Mouse (Mus musculus): ENCODE measurements around the gene Eogt. TPM values are rescaled to one million over a fixed set of nuclear protein-coding genes. Genes with fewer than 3 reads are reported as not detected.

Gene Eogt
- total and polyA plus RNA-seq, 3 experiments, result 8.7 to 16.1 (median 12.5) TPM

- DNase-seq, result no peak
- no peaks in the 10 kb centered on the region for H3K36me3 ChIP-seq (ENCODE audit: control insufficient read depth, insufficient read depth, low read length)
- H3K4me1 ChIP-seq (ENCODE audit: control insufficient read depth, insufficient read depth, low read length), result no peaks in the 10 kb centered on the region
- H3K27ac ChIP-seq, result no peak overlapping the region
- no peaks in the 10 kb centered on the region for H3K79me2 ChIP-seq (replicated peaks; ENCODE audit: control insufficient read depth, insufficient read depth, low read length)
- intact Hi-C loops (cut with DNase I), result no loop called here
- 17% methylated on average over 15 of the region's 15 CpGs for WGBS
- H3K9ac ChIP-seq (ENCODE audit: low read depth, low read length), result no peak overlapping the region
- TF ChIP-seq POLR2A (IDR thresholded peaks at IDR 0.05; ENCODE audit: insufficient read depth, low read depth, low read length) (no peak), EP300 (IDR thresholded peaks at IDR 0.05; ENCODE audit: insufficient read depth, low read depth, low read length) (no peak), CTCF (IDR thresholded peaks at IDR 0.05) (no peak)
- H3K27me3 ChIP-seq (ENCODE audit: control insufficient read depth, insufficient read depth, low read length), result peaks cover 2% of the 10 kb centered on the region; the same call in 1 of the 2 replicates
- no peak overlapping the region for H3K4me3 ChIP-seq
Measured at GRCm38 (mm10) chr6:97101958-97102702, 46.9 kb downstream of the Eogt start.

- no peak for TF ChIP-seq CTCF (IDR thresholded peaks at IDR 0.05)
- TF ChIP-seq POLR2A (IDR thresholded peaks at IDR 0.05; ENCODE audit: insufficient read depth, low read depth, low read length), result no peak
- no peak for TF ChIP-seq EP300 (IDR thresholded peaks at IDR 0.05; ENCODE audit: insufficient read depth, low read depth, low read length)
- peaks cover 2% of the 10 kb centered on the region; the same call in 1 of the 2 replicates for H3K27me3 ChIP-seq (ENCODE audit: control insufficient read depth, insufficient read depth, low read length)
- H3K79me2 ChIP-seq (replicated peaks; ENCODE audit: control insufficient read depth, insufficient read depth, low read length), result no peaks in the 10 kb centered on the region
- H3K4me3 ChIP-seq, result no peak overlapping the region
- H3K4me1 ChIP-seq (ENCODE audit: control insufficient read depth, insufficient read depth, low read length), result no peaks in the 10 kb centered on the region
- H3K9ac ChIP-seq (ENCODE audit: low read depth, low read length), result no peak overlapping the region
- WGBS, result 14% methylated on average over 12 of the region's 12 CpGs
- no peak for DNase-seq
- intact Hi-C loops (cut with DNase I), result no loop called here
- no peaks in the 10 kb centered on the region for H3K36me3 ChIP-seq (ENCODE audit: control insufficient read depth, insufficient read depth, low read length)
- H3K27ac ChIP-seq, result no peak overlapping the region
Measured at GRCm38 (mm10) chr6:97101190-97101957, 47.6 kb downstream of the Eogt start.

- TF ChIP-seq POLR2A (IDR thresholded peaks at IDR 0.05; ENCODE audit: insufficient read depth, low read depth, low read length), result no peak
- TF ChIP-seq EP300 (IDR thresholded peaks at IDR 0.05; ENCODE audit: insufficient read depth, low read depth, low read length), result no peak
- TF ChIP-seq CTCF (IDR thresholded peaks at IDR 0.05), result no peak
- no peaks in the 10 kb centered on the region for H3K27me3 ChIP-seq (ENCODE audit: control insufficient read depth, insufficient read depth, low read length)
- no peak overlapping the region for H3K4me3 ChIP-seq
- intact Hi-C loops (cut with DNase I), result no loop called here
- no peaks in the 10 kb centered on the region for H3K4me1 ChIP-seq (ENCODE audit: control insufficient read depth, insufficient read depth, low read length)
- H3K36me3 ChIP-seq (ENCODE audit: control insufficient read depth, insufficient read depth, low read length), result no peaks in the 10 kb centered on the region
- no peak overlapping the region for H3K27ac ChIP-seq
- H3K79me2 ChIP-seq (replicated peaks; ENCODE audit: control insufficient read depth, insufficient read depth, low read length), result no peaks in the 10 kb centered on the region
- H3K9ac ChIP-seq (ENCODE audit: low read depth, low read length), result no peak overlapping the region
- no peak for DNase-seq
- 93% methylated on average over 2 of the region's 2 CpGs for WGBS
Measured at GRCm38 (mm10) chr6:97082336-97082735, 66.6 kb downstream of the Eogt start.

GRCm38 (mm10) chr6:97080016-97080415 is 69.0 kb downstream of the Eogt start:
- H3K4me1 ChIP-seq (ENCODE audit: control insufficient read depth, insufficient read depth, low read length), result no peaks in the 10 kb centered on the region
- WGBS, result 53% methylated on average over 9 of the region's 9 CpGs
- TF ChIP-seq EP300 (IDR thresholded peaks at IDR 0.05; ENCODE audit: insufficient read depth, low read depth, low read length) (no peak), CTCF (IDR thresholded peaks at IDR 0.05) (no peak), POLR2A (IDR thresholded peaks at IDR 0.05; ENCODE audit: insufficient read depth, low read depth, low read length) (no peak)
- H3K4me3 ChIP-seq, result no peak overlapping the region
- no peaks in the 10 kb centered on the region for H3K27me3 ChIP-seq (ENCODE audit: control insufficient read depth, insufficient read depth, low read length)
- intact Hi-C loops (cut with DNase I), result no loop called here
- DNase-seq, result no peak
- no peak overlapping the region for H3K9ac ChIP-seq (ENCODE audit: low read depth, low read length)
- H3K79me2 ChIP-seq (replicated peaks; ENCODE audit: control insufficient read depth, insufficient read depth, low read length), result no peaks in the 10 kb centered on the region
- no peak overlapping the region for H3K27ac ChIP-seq
- H3K36me3 ChIP-seq (ENCODE audit: control insufficient read depth, insufficient read depth, low read length), result no peaks in the 10 kb centered on the region

- Histone ChIP-seq H3K4me3 (no peak within 1 kb of the TSS), H3K27me3 (ENCODE audit: control insufficient read depth, insufficient read depth, low read length) (peaks cover 2% of the 10 kb centered on the region), H3K4me1 (ENCODE audit: control insufficient read depth, insufficient read depth, low read length) (no peaks in the 10 kb centered on the region), H3K27ac (no peak within 1 kb of the TSS), H3K79me2 (replicated peaks; ENCODE audit: control insufficient read depth, insufficient read depth, low read length) (no peaks in the 10 kb centered on the region), H3K36me3 (ENCODE audit: control insufficient read depth, insufficient read depth, low read length) (no peaks in the 10 kb centered on the region), H3K9ac (ENCODE audit: low read depth, low read length) (no peak within 1 kb of the TSS)
- TF ChIP-seq EP300 (IDR thresholded peaks at IDR 0.05; ENCODE audit: insufficient read depth, low read depth, low read length) (no peak), POLR2A (IDR thresholded peaks at IDR 0.05; ENCODE audit: insufficient read depth, low read depth, low read length) (no peak), CTCF (IDR thresholded peaks at IDR 0.05) (no peak)
- no peak for DNase-seq
- WGBS, result 2% methylated on average over 30 of the region's 30 CpGs
- intact Hi-C loops (cut with DNase I), result no loop called here
Measured at GRCm38 (mm10) chr6:97060074-97060681, 88.8 kb downstream of the Eogt start, which contains the start of gene Fam19a4. Fam19a4 (minus strand) TSS chr6:97060413.

Other genes starting within 250 kb of the Eogt start
- gene Fam19a4, start 88.8 kb downstream of the Eogt start, total RNA-seq (2021), result not detected
- not detected in 2 replicates for gene Fam19a4, start 88.8 kb downstream of the Eogt start, polyA plus RNA-seq (2012; rRNA removed)
- gene Tmf1, start 29.9 kb upstream of the Eogt start, total RNA-seq (2021), result 10 to 100 TPM; 35.7 to 43.6 TPM
- 2.7 and 4.8 TPM in 2 replicates for gene Tmf1, start 29.9 kb upstream of the Eogt start, polyA plus RNA-seq (2012; rRNA removed)
- gene Uba3, start 56.5 kb upstream of the Eogt start, total RNA-seq (2021), result 10 to 100 TPM; 55.2 to 59.3 TPM
- 20.0 and 46.9 TPM in 2 replicates for gene Uba3, start 56.5 kb upstream of the Eogt start, polyA plus RNA-seq (2012; rRNA removed)
- gene Arl6ip5, start 61.5 kb upstream of the Eogt start, total RNA-seq (2021), result 100 to 1,000 TPM; 122 to 138 TPM
- 97.8 and 147 TPM in 2 replicates for gene Arl6ip5, start 61.5 kb upstream of the Eogt start, polyA plus RNA-seq (2012; rRNA removed)
- gene Lmod3, start 103.6 kb upstream of the Eogt start, total RNA-seq (2021), result 10 to 100 TPM; 50.1 to 63.0 TPM
- 26.3 and 40.0 TPM in 2 replicates for gene Lmod3, start 103.6 kb upstream of the Eogt start, polyA plus RNA-seq (2012; rRNA removed)

Data from heart, adult 2 months (tissue).